Mouse (Mus musculus): ENCODE measurements around the gene Cln6. TPM values are rescaled to one million over a fixed set of nuclear protein-coding genes. Genes with fewer than 3 reads are reported as not detected.

Cln6 gene
- polyA plus RNA-seq, 1 experiment from 2014 or later, result 14.2 TPM

GRCm38 (mm10) chr9:62835705-62836446 lies 2.7 kb upstream of the Cln6 start:
- Histone ChIP-seq H3K27ac (no peak overlapping the region), H3K36me3 (no peaks in the 10 kb centered on the region), H3K4me3 (replicated peaks) (no peak overlapping the region), H3K4me1 (replicated peaks) (peaks cover 19% of the 10 kb centered on the region), H3K9me3 (no peaks in the 10 kb centered on the region), H3K27me3 (no peaks in the 10 kb centered on the region), H3K4me2 (no peak overlapping the region), H3K9ac (replicated peaks) (no peak overlapping the region)
- no peak for ATAC-seq (ENCODE audit: insufficient number of reproducible peaks, insufficient read depth, low FRiP score, low TSS enrichment, low read depth)
- 50% methylated on average over 4 of the region's 4 CpGs for WGBS

- 29% methylated on average over 3 of the region's 3 CpGs for WGBS
- H3K4me1 ChIP-seq (replicated peaks), result peaks cover 23% of the 10 kb centered on the region
- no peaks in the 10 kb centered on the region for H3K36me3 ChIP-seq
- no peak for ATAC-seq (ENCODE audit: insufficient number of reproducible peaks, insufficient read depth, low FRiP score, low TSS enrichment, low read depth)
- peak overlapping the region; percentile 65; the same call in 1 of the 2 replicates for H3K4me2 ChIP-seq
- peak overlapping the region; percentile 92 for H3K27ac ChIP-seq
- no peak overlapping the region for H3K4me3 ChIP-seq (replicated peaks)
- H3K9me3 ChIP-seq, result no peaks in the 10 kb centered on the region
- H3K27me3 ChIP-seq, result no peaks in the 10 kb centered on the region
- no peak overlapping the region for H3K9ac ChIP-seq (replicated peaks)
Observed at GRCm38 (mm10) chr9:62837611-62838010, 974 bp upstream of the Cln6 start.

GRCm38 (mm10) chr9:62838146-62838505 lies 459 bp upstream of the Cln6 start:
- H3K4me2 ChIP-seq, result peak overlapping the region; percentile 65
- H3K27me3 ChIP-seq, result no peaks in the 10 kb centered on the region
- H3K9me3 ChIP-seq, result no peaks in the 10 kb centered on the region
- H3K4me1 ChIP-seq (replicated peaks), result peaks cover 23% of the 10 kb centered on the region
- H3K4me3 ChIP-seq (replicated peaks), result peak overlapping the region; percentile 66
- H3K9ac ChIP-seq (replicated peaks), result 0 out of 2 replicates have a peak overlapping the region, but pooled peaks have one; percentile 35
- WGBS, result 16% methylated on average over 8 of the region's 8 CpGs
- no peak for ATAC-seq (ENCODE audit: insufficient number of reproducible peaks, insufficient read depth, low FRiP score, low TSS enrichment, low read depth)
- H3K36me3 ChIP-seq, result no peaks in the 10 kb centered on the region
- H3K27ac ChIP-seq, result peak overlapping the region; percentile 92

- Histone ChIP-seq H3K27ac (peak overlapping the region; percentile 92), H3K4me3 (replicated peaks) (peak overlapping the region; percentile 66), H3K9ac (replicated peaks) (peak overlapping the region; percentile 85), H3K4me1 (replicated peaks) (peaks cover 23% of the 10 kb centered on the region), H3K9me3 (no peaks in the 10 kb centered on the region), H3K27me3 (no peaks in the 10 kb centered on the region), H3K36me3 (no peaks in the 10 kb centered on the region), H3K4me2 (peak overlapping the region; percentile 65)
- no peak for ATAC-seq (ENCODE audit: insufficient number of reproducible peaks, insufficient read depth, low FRiP score, low TSS enrichment, low read depth)
- WGBS, result 13% methylated on average over 14 of the region's 14 CpGs
Observed at GRCm38 (mm10) chr9:62839172-62839770, 686 bp downstream of the Cln6 start.

DNA sequence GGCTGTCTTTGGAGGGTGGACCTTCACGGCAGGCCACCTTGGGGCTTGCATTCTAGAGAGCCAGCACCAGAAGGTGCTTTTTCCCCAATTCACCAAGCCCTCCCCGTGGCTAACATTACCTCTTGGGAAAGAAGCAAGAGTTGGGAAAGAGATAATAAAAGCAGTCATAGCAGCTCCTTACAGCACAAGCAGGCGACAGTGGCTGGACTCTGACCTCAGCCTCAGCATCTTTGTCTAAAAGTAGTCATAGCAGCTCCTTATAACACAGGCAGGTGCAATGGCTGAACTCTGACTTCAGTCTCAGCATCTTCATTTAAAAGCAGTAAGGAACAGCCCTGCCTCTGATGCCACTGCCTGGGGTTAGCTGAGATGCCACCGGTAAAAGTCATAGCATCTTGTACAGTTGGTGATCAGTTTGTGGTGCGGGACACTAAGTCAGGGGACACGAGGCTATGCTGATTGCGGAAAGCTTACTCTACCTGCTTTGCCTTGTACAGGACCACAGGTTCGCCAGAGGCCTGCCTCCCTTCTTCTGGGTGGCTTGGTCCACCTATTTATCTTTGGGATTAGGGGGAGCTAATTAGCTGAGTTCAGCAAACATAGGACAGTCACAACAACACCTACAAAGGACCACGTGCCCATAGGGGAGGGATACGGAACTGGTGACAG lies 4.9 kb downstream of the Cln6 start:
- ATAC-seq (ENCODE audit: insufficient number of reproducible peaks, insufficient read depth, low FRiP score, low TSS enrichment, low read depth), result no peak
- Histone ChIP-seq H3K4me1 (replicated peaks) (peaks cover 23% of the 10 kb centered on the region), H3K4me3 (replicated peaks) (no peak overlapping the region), H3K4me2 (no peak overlapping the region), H3K9me3 (no peaks in the 10 kb centered on the region), H3K36me3 (peaks cover 6% of the 10 kb centered on the region; the same call in 1 of the 2 replicates), H3K9ac (replicated peaks) (no peak overlapping the region), H3K27ac (no peak overlapping the region), H3K27me3 (no peaks in the 10 kb centered on the region)
- 84% methylated on average over 10 of the region's 10 CpGs for WGBS

- no peak overlapping the region for H3K9ac ChIP-seq (replicated peaks)
- no peak overlapping the region for H3K4me3 ChIP-seq (replicated peaks)
- peaks cover 13% of the 10 kb centered on the region for H3K36me3 ChIP-seq
- no peaks in the 10 kb centered on the region for H3K27me3 ChIP-seq
- no peaks in the 10 kb centered on the region for H3K9me3 ChIP-seq
- ATAC-seq (ENCODE audit: insufficient number of reproducible peaks, insufficient read depth, low FRiP score, low TSS enrichment, low read depth), result no peak
- peaks cover 18% of the 10 kb centered on the region for H3K4me1 ChIP-seq (replicated peaks)
- H3K27ac ChIP-seq, result no peak overlapping the region
- WGBS, result 94% methylated on average over 5 of the region's 5 CpGs
- H3K4me2 ChIP-seq, result no peak overlapping the region
Observed at GRCm38 (mm10) chr9:62844461-62844860, 5.9 kb downstream of the Cln6 start.

GRCm38 (mm10) chr9:62847694-62848093 lies 9.1 kb downstream of the Cln6 start:
- ATAC-seq (ENCODE audit: insufficient number of reproducible peaks, insufficient read depth, low FRiP score, low TSS enrichment, low read depth), result no peak; the same call in 1 of the 2 replicates
- Histone ChIP-seq H3K4me2 (no peak overlapping the region), H3K9ac (replicated peaks) (no peak overlapping the region), H3K4me3 (replicated peaks) (no peak overlapping the region), H3K36me3 (peaks cover 27% of the 10 kb centered on the region), H3K27me3 (no peaks in the 10 kb centered on the region), H3K27ac (no peak overlapping the region), H3K9me3 (no peaks in the 10 kb centered on the region), H3K4me1 (replicated peaks) (peaks cover 19% of the 10 kb centered on the region)
- WGBS, result 1% methylated on average over 3 of the region's 3 CpGs

- peaks cover 27% of the 10 kb centered on the region for H3K36me3 ChIP-seq
- H3K4me3 ChIP-seq (replicated peaks), result no peak overlapping the region
- no peak overlapping the region for H3K27ac ChIP-seq
- no peak overlapping the region for H3K4me2 ChIP-seq
- 96% methylated on average over 3 of the region's 3 CpGs for WGBS
- no peak for ATAC-seq (ENCODE audit: insufficient number of reproducible peaks, insufficient read depth, low FRiP score, low TSS enrichment, low read depth)
- H3K27me3 ChIP-seq, result no peaks in the 10 kb centered on the region
- H3K9me3 ChIP-seq, result no peaks in the 10 kb centered on the region
- no peak overlapping the region for H3K9ac ChIP-seq (replicated peaks)
- H3K4me1 ChIP-seq (replicated peaks), result peaks cover 19% of the 10 kb centered on the region
Observed at GRCm38 (mm10) chr9:62848641-62849040, 10.1 kb downstream of the Cln6 start.

GRCm38 (mm10) chr9:62851571-62851970 lies 13.0 kb downstream of the Cln6 start:
- Histone ChIP-seq H3K9me3 (no peaks in the 10 kb centered on the region), H3K4me2 (no peak overlapping the region), H3K27ac (no peak overlapping the region), H3K4me3 (replicated peaks) (no peak overlapping the region), H3K36me3 (peaks cover 27% of the 10 kb centered on the region), H3K4me1 (replicated peaks) (peaks cover 30% of the 10 kb centered on the region), H3K9ac (replicated peaks) (no peak overlapping the region), H3K27me3 (no peaks in the 10 kb centered on the region)
- 77% methylated on average over 2 of the region's 2 CpGs for WGBS
- no peak for ATAC-seq (ENCODE audit: insufficient number of reproducible peaks, insufficient read depth, low FRiP score, low TSS enrichment, low read depth)

GRCm38 (mm10) chr9:62854483-62854882 lies 15.9 kb downstream of the Cln6 start:
- whole genome bisulfite sequencing, result 48% methylated on average over 4 of the region's 4 CpGs
- Histone ChIP-seq H3K4me3 (replicated peaks) (no peak overlapping the region), H3K4me1 (replicated peaks) (peaks cover 54% of the 10 kb centered on the region), H3K36me3 (peaks cover 14% of the 10 kb centered on the region; the same call in 1 of the 2 replicates), H3K9me3 (no peaks in the 10 kb centered on the region), H3K27ac (no peak overlapping the region; the same call in 1 of the 2 replicates), H3K27me3 (no peaks in the 10 kb centered on the region), H3K4me2 (no peak overlapping the region), H3K9ac (replicated peaks) (no peak overlapping the region)
- no peak for ATAC-seq (ENCODE audit: insufficient number of reproducible peaks, insufficient read depth, low FRiP score, low TSS enrichment, low read depth)

DNA sequence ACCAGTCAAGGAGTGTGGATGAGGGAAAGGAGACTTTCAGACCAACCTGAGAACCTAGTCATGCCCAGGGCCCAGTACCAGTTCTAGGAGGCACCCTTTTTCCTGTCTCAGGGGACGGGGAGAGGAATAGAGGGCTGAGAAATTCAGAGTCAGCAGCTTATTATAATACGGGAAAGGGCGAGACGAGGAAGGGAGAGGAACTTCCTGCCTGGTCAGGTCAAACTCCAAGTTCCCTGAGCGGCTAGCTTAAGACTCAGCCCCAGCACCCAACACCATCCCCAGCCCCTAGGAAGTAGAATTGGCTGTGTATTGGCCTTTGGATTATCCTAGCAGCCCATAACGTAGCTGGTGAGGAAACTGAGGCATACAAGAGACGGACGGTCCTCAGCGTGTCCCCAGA lies 18.6 kb downstream of the Cln6 start:
- Histone ChIP-seq H3K4me3 (replicated peaks) (peak overlapping the region; percentile 15; the same call in 1 of the 2 replicates), H3K36me3 (no peaks in the 10 kb centered on the region), H3K9me3 (no peaks in the 10 kb centered on the region), H3K27me3 (no peaks in the 10 kb centered on the region), H3K4me2 (peak overlapping the region; percentile 50), H3K9ac (replicated peaks) (no peak overlapping the region), H3K4me1 (replicated peaks) (peaks cover 56% of the 10 kb centered on the region), H3K27ac (peak overlapping the region; percentile 87)
- ATAC-seq (ENCODE audit: insufficient number of reproducible peaks, insufficient read depth, low FRiP score, low TSS enrichment, low read depth), result no peak
- 58% methylated on average over 9 of the region's 9 CpGs for WGBS

All from limb, embryonic 12.5 days (tissue).